Mouse (Mus musculus) limb, embryonic 11.5 days (tissue): ENCODE measurements at regions not wholly inside any gene's neighbourhood (a gene's known extent, or its start where the extent isn't known, plus 50 kb on each side); places are given as distances from the start of the nearest gene placed in this dataset.
"Not testable (repeated sequence)": the region's sequence is repeated elsewhere in the genome, so short reads cannot be mapped to it uniquely, and the experiment has no call there.

Experiments used
- ATAC-seq: fragments of 200-750 bp; cut with Nextera tagmentation; 2 replicates; pipeline ENCODE4 v1.8.0; 2017; ENCODE audit warnings: low read depth; ENCODE audit not compliant: insufficient number of reproducible peaks, low FRiP score, low TSS enrichment
- DNase-seq: peaks from one replicate; pipeline ENCODE4 v3.0.0-alpha.2; 2015; ENCODE audit warnings: low spot score
- H3K27ac ChIP-seq: fragments of 300-500 bp; sonication (generic); replicated peaks from 2 replicates; pipeline ENCODE4 v1.5.1; 2014; ENCODE audit warnings: low read depth, mild to moderate bottlenecking, low read length
- H3K27me3 ChIP-seq: fragments of 300-500 bp; sonication (generic); 2 replicates; pipeline ENCODE4 v1.6.1; 2014; ENCODE audit warnings: mild to moderate bottlenecking, low read length, mixed read lengths; ENCODE audit not compliant: control insufficient read depth, insufficient read depth
- H3K36me3 ChIP-seq: fragments of 300-500 bp; sonication (generic); 2 replicates; pipeline ENCODE4 v1.6.1; 2014; ENCODE audit warnings: mild to moderate bottlenecking, low read length, moderate library complexity, mixed read lengths; ENCODE audit not compliant: control insufficient read depth, insufficient read depth
- H3K4me1 ChIP-seq: fragments of 300-500 bp; sonication (generic); 2 replicates; pipeline ENCODE4 v1.6.1; 2014; ENCODE audit warnings: low read length, mixed read lengths; ENCODE audit not compliant: control insufficient read depth, insufficient read depth
- H3K4me2 ChIP-seq: fragments of 300-500 bp; sonication (generic); 2 replicates; pipeline ENCODE4 v1.6.1; 2014; ENCODE audit warnings: low read depth, mild to moderate bottlenecking, moderate library complexity; ENCODE audit not compliant: severe bottlenecking
- H3K4me3 ChIP-seq: fragments of 300-500 bp; sonication (generic); 2 replicates; pipeline ENCODE4 v1.5.1; 2014; ENCODE audit warnings: low read depth, low read length
- H3K9ac ChIP-seq: fragments of 300-500 bp; sonication (generic); 2 replicates; pipeline ENCODE4 v1.6.1; 2014; ENCODE audit warnings: mild to moderate bottlenecking, low read length
- H3K9me3 ChIP-seq: fragments of 300-500 bp; sonication (generic); 2 replicates; pipeline ENCODE4 v1.6.1; 2016; ENCODE audit warnings: low read length; ENCODE audit not compliant: control insufficient read depth
- WGBS: fragments of 180-500 bp; shearing (Covaris S2); extraction: QIAGEN DNeasy Blood & Tissue Kit; methylation state at CpG from one replicate; pipeline ENCODE4 v1.1.7; 2014; 5-methylcytosine and 5-hydroxymethylcytosine counted together

- Histone ChIP-seq H3K4me2 (0 out of 2 replicates have a peak overlapping the region, but pooled peaks have one; percentile 14), H3K9me3 (no peaks in the 10 kb centered on the region), H3K27ac (no peak overlapping the region), H3K9ac (no peak overlapping the region), H3K4me1 (0 out of 2 replicates have a peak, but pooled peaks cover 7% of the 10 kb centered on the region), H3K36me3 (no peaks in the 10 kb centered on the region), H3K4me3 (no peak overlapping the region), H3K27me3 (no peaks in the 10 kb centered on the region)
- WGBS = 48% methylated on average over 10 of the region's 10 CpGs
- DNase-seq = no peak
- no peak for ATAC-seq
Measured at GRCm38 (mm10) chr13:97337296-97337731, 96.4 kb downstream of the Enc1 start.

GRCm38 (mm10) chr13:97333801-97334534 lies 93.1 kb downstream of the Enc1 start:
- ATAC-seq (no peak), DNase-seq (no peak)
- Histone ChIP-seq H3K4me2 (no peak overlapping the region), H3K9me3 (no peaks in the 10 kb centered on the region), H3K36me3 (no peaks in the 10 kb centered on the region), H3K4me3 (no peak overlapping the region), H3K4me1 (0 out of 2 replicates have a peak, but pooled peaks cover 7% of the 10 kb centered on the region), H3K27me3 (no peaks in the 10 kb centered on the region), H3K27ac (no peak overlapping the region), H3K9ac (no peak overlapping the region)
- 36% methylated on average over 10 of the region's 10 CpGs for WGBS

GRCm38 (mm10) chr13:97331072-97331471 lies 90.2 kb downstream of the Enc1 start:
- 85% methylated on average over 14 of the region's 14 CpGs for WGBS
- ATAC-seq = no peak
- no peaks in the 10 kb centered on the region for H3K27me3 ChIP-seq
- H3K36me3 ChIP-seq = no peaks in the 10 kb centered on the region
- no peak for DNase-seq
- no peak overlapping the region for H3K9ac ChIP-seq
- no peak overlapping the region for H3K4me2 ChIP-seq
- no peaks in the 10 kb centered on the region for H3K9me3 ChIP-seq
- H3K4me1 ChIP-seq = no peaks in the 10 kb centered on the region; the same call in 1 of the 2 replicates
- no peak overlapping the region for H3K4me3 ChIP-seq
- no peak overlapping the region for H3K27ac ChIP-seq

- DNase-seq, H3K27ac ChIP-seq, H3K9ac ChIP-seq, H3K4me3 ChIP-seq, H3K4me1 ChIP-seq, ATAC-seq, H3K36me3 ChIP-seq, H3K9me3 ChIP-seq, H3K27me3 ChIP-seq, H3K4me2 ChIP-seq: not testable (repeated sequence)
- WGBS = 90% methylated on average over 4 of the region's 4 CpGs
Measured at GRCm38 (mm10) chr13:97321307-97321706, 80.4 kb downstream of the Enc1 start.

GRCm38 (mm10) chr13:97320756-97321155 lies 79.9 kb downstream of the Enc1 start:
- ATAC-seq = no peak
- Histone ChIP-seq H3K4me3 (no peak overlapping the region), H3K4me1 (peaks cover 3% of the 10 kb centered on the region; the same call in 1 of the 2 replicates), H3K27me3 (no peaks in the 10 kb centered on the region), H3K27ac (no peak overlapping the region), H3K36me3 (no peaks in the 10 kb centered on the region), H3K9me3 (no peaks in the 10 kb centered on the region), H3K9ac (no peak overlapping the region), H3K4me2 (no peak overlapping the region)
- WGBS = 45% methylated on average over 3 of the region's 4 CpGs
- no peak for DNase-seq

GRCm38 (mm10) chr13:97320298-97320697 lies 79.4 kb downstream of the Enc1 start:
- H3K4me3 ChIP-seq = no peak overlapping the region
- H3K9ac ChIP-seq = no peak overlapping the region
- 100% methylated on average over 1 of the region's 1 CpGs for WGBS
- H3K27me3 ChIP-seq = no peaks in the 10 kb centered on the region
- DNase-seq (no peak), ATAC-seq (no peak)
- H3K27ac ChIP-seq = no peak overlapping the region
- H3K4me2 ChIP-seq = no peak overlapping the region
- H3K9me3 ChIP-seq = no peaks in the 10 kb centered on the region
- peaks cover 3% of the 10 kb centered on the region; the same call in 1 of the 2 replicates for H3K4me1 ChIP-seq
- no peaks in the 10 kb centered on the region for H3K36me3 ChIP-seq

GRCm38 (mm10) chr13:97317633-97318032 lies 76.7 kb downstream of the Enc1 start:
- no peaks in the 10 kb centered on the region for H3K27me3 ChIP-seq
- no peak for DNase-seq
- no peaks in the 10 kb centered on the region for H3K9me3 ChIP-seq
- H3K36me3 ChIP-seq = no peaks in the 10 kb centered on the region
- 5% methylated on average over 3 of the region's 3 CpGs for WGBS
- H3K4me1 ChIP-seq = peaks cover 6% of the 10 kb centered on the region; the same call in 1 of the 2 replicates
- no peak overlapping the region for H3K9ac ChIP-seq
- no peak overlapping the region for H3K27ac ChIP-seq
- H3K4me3 ChIP-seq = no peak overlapping the region
- no peak overlapping the region for H3K4me2 ChIP-seq
- no peak for ATAC-seq

- peaks cover 15% of the 10 kb centered on the region for H3K4me1 ChIP-seq
- DNase-seq (no peak), ATAC-seq (no peak)
- no peaks in the 10 kb centered on the region for H3K9me3 ChIP-seq
- 86% methylated on average over 16 of the region's 16 CpGs for WGBS
- H3K4me3 ChIP-seq = no peak overlapping the region
- no peak overlapping the region for H3K9ac ChIP-seq
- H3K27me3 ChIP-seq = no peaks in the 10 kb centered on the region
- no peak overlapping the region for H3K4me2 ChIP-seq
- no peaks in the 10 kb centered on the region for H3K36me3 ChIP-seq
- H3K27ac ChIP-seq = no peak overlapping the region
Measured at GRCm38 (mm10) chr13:97312420-97313370, 71.8 kb downstream of the Enc1 start.
